Mouse (Mus musculus): ENCODE measurements around the gene Bcl6. TPM values are rescaled to one million over a fixed set of nuclear protein-coding genes. Genes with fewer than 3 reads are reported as not detected.

The Bcl6 gene
- polyA plus RNA-seq, 1 experiment from 2014 or later = 0.49 TPM

- H3K4me3 ChIP-seq (ENCODE audit: control insufficient read depth in 1 of 2, insufficient read depth in 1 of 2, low read depth in 1 of 2, low read length in 2 of 2) = no peak overlapping the region
- no peaks in the 10 kb centered on the region for H3K4me1 ChIP-seq (ENCODE audit: control insufficient read depth in 2 of 2, insufficient read depth in 2 of 2, low read length in 2 of 2)
- no peak overlapping the region for H3K4me2 ChIP-seq (ENCODE audit: low read length)
- H3K9me3 ChIP-seq (ENCODE audit: control insufficient read depth, low read length) = no peaks in the 10 kb centered on the region
- H3K36me3 ChIP-seq (ENCODE audit: control insufficient read depth, insufficient read depth, low read length) = no peaks in the 10 kb centered on the region
- no peaks in the 10 kb centered on the region for H3K27me3 ChIP-seq (ENCODE audit: control insufficient read depth, insufficient read depth, low read length)
- ATAC-seq (ENCODE audit: insufficient number of reproducible peaks, insufficient read depth, low FRiP score, low read depth) = no peak
- H3K9ac ChIP-seq (ENCODE audit: low read length) = no peak overlapping the region
- H3K27ac ChIP-seq (replicated peaks in 1 of 2; ENCODE audit: control insufficient read depth in 1 of 2, insufficient read depth in 1 of 2, low read depth in 2 of 2, low read length in 2 of 2) = no peak overlapping the region
These were observed 29.7 kb downstream of the Bcl6 start for GRCm38 (mm10) chr16:23958938-23959337.

GRCm38 (mm10) chr16:23953959-23954260 lies 34.7 kb downstream of the Bcl6 start:
- Histone ChIP-seq H3K9me3 (ENCODE audit: control insufficient read depth, low read length) (no peaks in the 10 kb centered on the region), H3K36me3 (ENCODE audit: control insufficient read depth, insufficient read depth, low read length) (no peaks in the 10 kb centered on the region), H3K4me1 (ENCODE audit: control insufficient read depth in 2 of 2, insufficient read depth in 2 of 2, low read length in 2 of 2) (no peaks in the 10 kb centered on the region), H3K27me3 (ENCODE audit: control insufficient read depth, insufficient read depth, low read length) (no peaks in the 10 kb centered on the region), H3K9ac (ENCODE audit: low read length) (no peak overlapping the region), H3K4me3 (ENCODE audit: control insufficient read depth in 1 of 2, insufficient read depth in 1 of 2, low read depth in 1 of 2, low read length in 2 of 2) (no peak overlapping the region), H3K27ac (replicated peaks in 1 of 2; ENCODE audit: control insufficient read depth in 1 of 2, insufficient read depth in 1 of 2, low read depth in 2 of 2, low read length in 2 of 2) (no peak overlapping the region), H3K4me2 (ENCODE audit: low read length) (no peak overlapping the region)
- no peak for ATAC-seq (ENCODE audit: insufficient number of reproducible peaks, insufficient read depth, low FRiP score, low read depth)
- WGBS = 3% methylated on average over 1 of the region's 1 CpGs

- 34% methylated on average over 11 of the region's 11 CpGs for WGBS
- ATAC-seq (ENCODE audit: insufficient number of reproducible peaks, insufficient read depth, low FRiP score, low read depth) = no peak
- H3K4me3 ChIP-seq (ENCODE audit: control insufficient read depth in 1 of 2, insufficient read depth in 1 of 2, low read depth in 1 of 2, low read length in 2 of 2) = no peak overlapping the region
- H3K4me1 ChIP-seq (ENCODE audit: control insufficient read depth in 2 of 2, insufficient read depth in 2 of 2, low read length in 2 of 2) = no peaks in the 10 kb centered on the region
- H3K27me3 ChIP-seq (ENCODE audit: control insufficient read depth, insufficient read depth, low read length) = no peaks in the 10 kb centered on the region
- no peaks in the 10 kb centered on the region for H3K9me3 ChIP-seq (ENCODE audit: control insufficient read depth, low read length)
- H3K9ac ChIP-seq (ENCODE audit: low read length) = no peak overlapping the region
- no peaks in the 10 kb centered on the region for H3K36me3 ChIP-seq (ENCODE audit: control insufficient read depth, insufficient read depth, low read length)
- no peak overlapping the region for H3K27ac ChIP-seq (replicated peaks in 1 of 2; ENCODE audit: control insufficient read depth in 1 of 2, insufficient read depth in 1 of 2, low read depth in 2 of 2, low read length in 2 of 2)
- no peak overlapping the region for H3K4me2 ChIP-seq (ENCODE audit: low read length)
These were observed 35.3 kb downstream of the Bcl6 start for GRCm38 (mm10) chr16:23953189-23953958.

GRCm38 (mm10) chr16:23952101-23952727 lies 36.4 kb downstream of the Bcl6 start:
- no peak overlapping the region for H3K4me3 ChIP-seq (ENCODE audit: control insufficient read depth in 1 of 2, insufficient read depth in 1 of 2, low read depth in 1 of 2, low read length in 2 of 2)
- no peaks in the 10 kb centered on the region for H3K9me3 ChIP-seq (ENCODE audit: control insufficient read depth, low read length)
- H3K4me1 ChIP-seq (ENCODE audit: control insufficient read depth in 2 of 2, insufficient read depth in 2 of 2, low read length in 2 of 2) = no peaks in the 10 kb centered on the region
- no peak overlapping the region for H3K4me2 ChIP-seq (ENCODE audit: low read length)
- no peak overlapping the region for H3K27ac ChIP-seq (replicated peaks in 1 of 2; ENCODE audit: control insufficient read depth in 1 of 2, insufficient read depth in 1 of 2, low read depth in 2 of 2, low read length in 2 of 2)
- 59% methylated on average over 4 of the region's 4 CpGs for WGBS
- no peak for ATAC-seq (ENCODE audit: insufficient number of reproducible peaks, insufficient read depth, low FRiP score, low read depth)
- no peaks in the 10 kb centered on the region for H3K27me3 ChIP-seq (ENCODE audit: control insufficient read depth, insufficient read depth, low read length)
- no peaks in the 10 kb centered on the region for H3K36me3 ChIP-seq (ENCODE audit: control insufficient read depth, insufficient read depth, low read length)
- H3K9ac ChIP-seq (ENCODE audit: low read length) = no peak overlapping the region

GRCm38 (mm10) chr16:23947654-23948053 lies 41.0 kb downstream of the Bcl6 start:
- Histone ChIP-seq H3K27me3 (ENCODE audit: control insufficient read depth, insufficient read depth, low read length) (no peaks in the 10 kb centered on the region), H3K4me1 (ENCODE audit: control insufficient read depth in 2 of 2, insufficient read depth in 2 of 2, low read length in 2 of 2) (no peaks in the 10 kb centered on the region), H3K27ac (replicated peaks in 1 of 2; ENCODE audit: control insufficient read depth in 1 of 2, insufficient read depth in 1 of 2, low read depth in 2 of 2, low read length in 2 of 2) (no peak overlapping the region), H3K36me3 (ENCODE audit: control insufficient read depth, insufficient read depth, low read length) (no peaks in the 10 kb centered on the region), H3K4me2 (ENCODE audit: low read length) (no peak overlapping the region), H3K9me3 (ENCODE audit: control insufficient read depth, low read length) (no peaks in the 10 kb centered on the region), H3K9ac (ENCODE audit: low read length) (no peak overlapping the region), H3K4me3 (ENCODE audit: control insufficient read depth in 1 of 2, insufficient read depth in 1 of 2, low read depth in 1 of 2, low read length in 2 of 2) (no peak overlapping the region)
- ATAC-seq (ENCODE audit: insufficient number of reproducible peaks, insufficient read depth, low FRiP score, low read depth) = no peak
- 79% methylated on average over 6 of the region's 6 CpGs for WGBS

GRCm38 (mm10) chr16:23944801-23945200 lies 43.9 kb downstream of the Bcl6 start:
- H3K4me2 ChIP-seq (ENCODE audit: low read length) = no peak overlapping the region
- no peaks in the 10 kb centered on the region for H3K27me3 ChIP-seq (ENCODE audit: control insufficient read depth, insufficient read depth, low read length)
- H3K4me1 ChIP-seq (ENCODE audit: control insufficient read depth in 2 of 2, insufficient read depth in 2 of 2, low read length in 2 of 2) = no peaks in the 10 kb centered on the region
- H3K9me3 ChIP-seq (ENCODE audit: control insufficient read depth, low read length) = no peaks in the 10 kb centered on the region
- no peak for ATAC-seq (ENCODE audit: insufficient number of reproducible peaks, insufficient read depth, low FRiP score, low read depth)
- H3K4me3 ChIP-seq (ENCODE audit: control insufficient read depth in 1 of 2, insufficient read depth in 1 of 2, low read depth in 1 of 2, low read length in 2 of 2) = no peak overlapping the region
- 12% methylated on average over 3 of the region's 3 CpGs for WGBS
- no peak overlapping the region for H3K9ac ChIP-seq (ENCODE audit: low read length)
- H3K27ac ChIP-seq (replicated peaks in 1 of 2; ENCODE audit: control insufficient read depth in 1 of 2, insufficient read depth in 1 of 2, low read depth in 2 of 2, low read length in 2 of 2) = no peak overlapping the region
- H3K36me3 ChIP-seq (ENCODE audit: control insufficient read depth, insufficient read depth, low read length) = no peaks in the 10 kb centered on the region

GRCm38 (mm10) chr16:23934397-23934796 lies 54.3 kb downstream of the Bcl6 start:
- Histone ChIP-seq H3K4me3 (ENCODE audit: control insufficient read depth in 1 of 2, insufficient read depth in 1 of 2, low read depth in 1 of 2, low read length in 2 of 2) (no peak overlapping the region), H3K27ac (replicated peaks in 1 of 2; ENCODE audit: control insufficient read depth in 1 of 2, insufficient read depth in 1 of 2, low read depth in 2 of 2, low read length in 2 of 2) (no peak overlapping the region), H3K9me3 (ENCODE audit: control insufficient read depth, low read length) (no peaks in the 10 kb centered on the region), H3K9ac (ENCODE audit: low read length) (no peak overlapping the region), H3K4me2 (ENCODE audit: low read length) (no peak overlapping the region), H3K27me3 (ENCODE audit: control insufficient read depth, insufficient read depth, low read length) (no peaks in the 10 kb centered on the region), H3K36me3 (ENCODE audit: control insufficient read depth, insufficient read depth, low read length) (no peaks in the 10 kb centered on the region), H3K4me1 (ENCODE audit: control insufficient read depth in 2 of 2, insufficient read depth in 2 of 2, low read length in 2 of 2) (peaks cover 0 to 6% of the 10 kb centered on the region in 2 experiments; a peak in 1 of 4 replicates)
- 60% methylated on average over 2 of the region's 2 CpGs for WGBS
- ATAC-seq (ENCODE audit: insufficient number of reproducible peaks, insufficient read depth, low FRiP score, low read depth) = no peak

GRCm38 (mm10) chr16:23932294-23932693 lies 56.4 kb downstream of the Bcl6 start, which contains the start of gene Rtp2:
Rtp2 (minus strand) TSS chr16:23932394.
- peak within 1 kb of the TSS; percentile 52 for H3K4me2 ChIP-seq (ENCODE audit: low read length)
- 82% methylated on average over 11 of the region's 11 CpGs for WGBS
- H3K9me3 ChIP-seq (ENCODE audit: control insufficient read depth, low read length) = no peaks in the 10 kb centered on the region
- ATAC-seq (ENCODE audit: insufficient number of reproducible peaks, insufficient read depth, low FRiP score, low read depth) = no peak
- peaks cover 0 to 6% of the 10 kb centered on the region in 2 experiments; a peak in 1 of 4 replicates for H3K4me1 ChIP-seq (ENCODE audit: control insufficient read depth in 2 of 2, insufficient read depth in 2 of 2, low read length in 2 of 2)
- H3K4me3 ChIP-seq (ENCODE audit: control insufficient read depth in 1 of 2, insufficient read depth in 1 of 2, low read depth in 1 of 2, low read length in 2 of 2) = peak within 1 kb of the TSS; percentile 17 to 20
- H3K9ac ChIP-seq (ENCODE audit: low read length) = no peak within 1 kb of the TSS
- no peaks in the 10 kb centered on the region for H3K36me3 ChIP-seq (ENCODE audit: control insufficient read depth, insufficient read depth, low read length)
- no peak within 1 kb of the TSS for H3K27ac ChIP-seq (replicated peaks in 1 of 2; ENCODE audit: control insufficient read depth in 1 of 2, insufficient read depth in 1 of 2, low read depth in 2 of 2, low read length in 2 of 2)
- no peaks in the 10 kb centered on the region for H3K27me3 ChIP-seq (ENCODE audit: control insufficient read depth, insufficient read depth, low read length)

Data from heart, embryonic 14.5 days (tissue).